9 mouse cellular contexts compared by ENCODE assay signal in genomic region chr5:107726281-107727006, GRCm38 (mm10). TPM values are rescaled to one million over a fixed set of nuclear protein-coding genes. Genes with fewer than 3 reads are reported as not detected.
DNase-seq lines count a peak whose midpoint lies in the region; ATAC-seq lines count a peak whose summit lies in the region.
"Had no signal": no experiment of that assay in that cellular context is flagged by ENCODE, and none has a peak within 500 bp of the region (broad histone marks: within the 10 kb centered on the region; RNA-seq: fewer than 3 reads in every experiment).

No protein-coding gene starts in this region.

- no peak overlapping the region for H3K27ac ChIP-seq in forebrain, embryonic 11.5 days (ENCODE audit: low read depth, low read length)
- H3K27ac ChIP-seq in intestine, embryonic 14.5 days (ENCODE audit: low read depth), result no peak overlapping the region
- no peak overlapping the region for H3K27ac ChIP-seq in midbrain, embryonic 13.5 days

- peaks cover 24% of the 10 kb centered on the region for H3K4me1 ChIP-seq in forebrain, embryonic 11.5 days (replicated peaks; ENCODE audit: control insufficient read depth, insufficient read depth, low read length)
- H3K4me1 ChIP-seq in intestine, embryonic 14.5 days (replicated peaks; ENCODE audit: control insufficient read depth, insufficient read depth, low read length), result peaks cover 30% of the 10 kb centered on the region
- H3K4me1 ChIP-seq in midbrain, embryonic 13.5 days (replicated peaks), result peaks cover 45% of the 10 kb centered on the region

- no peaks in the 10 kb centered on the region for H3K36me3 ChIP-seq in forebrain, embryonic 11.5 days (ENCODE audit: control insufficient read depth, insufficient read depth, low read length)
- no peaks in the 10 kb centered on the region for H3K36me3 ChIP-seq in intestine, embryonic 14.5 days (ENCODE audit: control insufficient read depth, insufficient read depth, low read length)
- H3K36me3 ChIP-seq in midbrain, embryonic 13.5 days, result no peaks in the 10 kb centered on the region

- peak overlapping the region; percentile 20 for H3K4me3 ChIP-seq in forebrain, embryonic 11.5 days (ENCODE audit: low read depth, low read length)
- peak overlapping the region; percentile 27 for H3K4me3 ChIP-seq in intestine, embryonic 14.5 days (ENCODE audit: low read depth, low read length)
- peak overlapping the region; percentile 23 for H3K4me3 ChIP-seq in midbrain, embryonic 13.5 days (replicated peaks)

- ATAC-seq in CD4-positive, CD25-positive, alpha-beta regulatory T cell, adult 4 months, result peak; percentile 22
- ATAC-seq in forebrain, embryonic 11.5 days (replicated peaks; ENCODE audit: low FRiP score), result 0 out of 2 replicates have a peak, but pooled peaks have one; percentile 11
- no peak for ATAC-seq in intestine, embryonic 14.5 days (replicated peaks; ENCODE audit: low FRiP score, low TSS enrichment, low read depth)
- ATAC-seq in midbrain, embryonic 13.5 days, result peak; percentile 41; the same call in 1 of the 2 replicates
- ATAC-seq in monocyte, adult 5-6 weeks (replicated peaks; ENCODE audit: insufficient number of reproducible peaks, low FRiP score, low TSS enrichment, poor library complexity, severe bottlenecking), result no peak

- intact Hi-C loops in left cerebral cortex, postnatal 25 days (cut with DNase I), result no loop called here

- H3K9ac ChIP-seq in forebrain, embryonic 11.5 days (ENCODE audit: low read length), result no peak overlapping the region
- H3K9ac ChIP-seq in intestine, embryonic 14.5 days (ENCODE audit: low read length), result no peak overlapping the region
- H3K9ac ChIP-seq in midbrain, embryonic 13.5 days (replicated peaks), result 0 out of 2 replicates have a peak overlapping the region, but pooled peaks have one; percentile 8

- no peaks in the 10 kb centered on the region for H3K9me3 ChIP-seq in forebrain, embryonic 11.5 days (ENCODE audit: control insufficient read depth, low read length)
- no peaks in the 10 kb centered on the region for H3K9me3 ChIP-seq in intestine, embryonic 14.5 days (ENCODE audit: control insufficient read depth, low read length)
- H3K9me3 ChIP-seq in midbrain, embryonic 13.5 days, result no peaks in the 10 kb centered on the region

- H3K4me2 ChIP-seq in forebrain, embryonic 11.5 days (ENCODE audit: low read depth, low read length, severe bottlenecking), result peak overlapping the region; percentile 46
- peak overlapping the region; percentile 47 for H3K4me2 ChIP-seq in intestine, embryonic 14.5 days (ENCODE audit: low read length)
- peak overlapping the region; percentile 42 for H3K4me2 ChIP-seq in midbrain, embryonic 13.5 days (replicated peaks)

- peaks cover 78% of the 10 kb centered on the region for H3K27me3 ChIP-seq in forebrain, embryonic 11.5 days (ENCODE audit: control insufficient read depth, insufficient read depth, low read length)
- peaks cover 96% of the 10 kb centered on the region for H3K27me3 ChIP-seq in intestine, embryonic 14.5 days (replicated peaks; ENCODE audit: control insufficient read depth, insufficient read depth, low read length)
- peaks cover 91% of the 10 kb centered on the region for H3K27me3 ChIP-seq in midbrain, embryonic 13.5 days

- under 1% methylated on average over 57 of the region's 57 CpGs for WGBS in forebrain, embryonic 11.5 days
- under 1% methylated on average over 57 of the region's 57 CpGs for WGBS in intestine, embryonic 14.5 days
- under 1% methylated on average over 57 of the region's 57 CpGs for WGBS in midbrain, embryonic 13.5 days

- DNase-seq in embryo, embryonic 9.5 days (ENCODE audit: extremely low spot score), result peak; percentile 40
- no peak for DNase-seq in embryo, embryonic 11 days
- peak; percentile 67 for DNase-seq in forebrain, embryonic 11.5 days (ENCODE audit: low spot score)
- DNase-seq in intestine, embryonic 14.5 days (ENCODE audit: low spot score), result peak; percentile 73
- DNase-seq in left cerebral cortex, postnatal 25 days (ENCODE audit: low spot score in 2 of 2), result no peak

RNA-seq across cellular contexts. Expression of gene Gfi1, which starts 0.6 kb away (rescaled TPM):
- 1 to 10 TPM; 2.5 to 6.1 TPM for polyA plus RNA-seq in CD4-positive, CD25-positive, alpha-beta regulatory T cell, adult 4 months (2017; shearing (Covaris generic))
- polyA plus RNA-seq in forebrain, embryonic 11.5 days (2014; fragmentation: Nextera tagmentation; extraction: Ambion mirVana), result 0.07 TPM in 1 of 2 replicates, not detected in the other
- polyA plus RNA-seq in intestine, embryonic 14.5 days (2014; fragmentation: Nextera tagmentation; extraction: Ambion mirVana), result 0.69 and 1.4 TPM in 2 replicates
- polyA plus RNA-seq in midbrain, embryonic 13.5 days (2015; fragmentation: Nextera tagmentation; extraction: Ambion mirVana), result not detected in 2 replicates
- 3.3 to 15.9 TPM (median 3.8 TPM) in 3 replicates for total RNA-seq in monocyte, adult 5-6 weeks (2017)
- not detected for total RNA-seq in left cerebral cortex, postnatal 25 days (2021)
- polyA plus RNA-seq: cortical plate, adult 2 months had no signal

Comparison
In these comparisons a context has a peak if more than half of its experiments do, and no peak if none do; other contexts are left out.
1. DNase-seq: peak in embryo, embryonic 9.5 days (single experiment), forebrain, embryonic 11.5 days (single experiment) and intestine, embryonic 14.5 days (single experiment); none in embryo, embryonic 11 days (single experiment) and left cerebral cortex, postnatal 25 days (0 of 2).
2. ATAC-seq: peak in CD4-positive, CD25-positive, alpha-beta regulatory T cell, adult 4 months (single experiment), forebrain, embryonic 11.5 days (single experiment) and midbrain, embryonic 13.5 days (single experiment); none in intestine, embryonic 14.5 days (single experiment) and monocyte, adult 5-6 weeks (single experiment).
3. Peak in every context shown above with its lines, with median percentiles within 50 percentile points of each other: H3K4me2 ChIP-seq and H3K4me3 ChIP-seq.